Mouse (Mus musculus) MN1 (cell line): ENCODE measurements around the gene Rpl36a.
"Not testable (repeated sequence)": the region's sequence is repeated elsewhere in the genome, so short reads cannot be mapped to it uniquely, and the experiment has no call there.

Source experiments
- DNase-seq: peaks from one replicate; pipeline ENCODE4 v3.0.0-alpha.2; 2016; ENCODE audit warnings: low spot score

Gene Rpl36a

GRCm38 (mm10) chrX:134585103-134586002, at the start of gene Rpl36a:
Gene Rpl36a, plus strand, starts transcription at chrX:134585654.
- DNase-seq: peak; percentile 90

GRCm38 (mm10) chrX:134539795-134540194, 45.7 kb upstream of the Rpl36a start:
- not testable (repeated sequence) for DNase-seq

GRCm38 (mm10) chrX:134540414-134541135, 44.9 kb upstream of the Rpl36a start:
- DNase-seq: peak; percentile 29

- DNase-seq: peak; percentile 46
These were observed 44.1 kb upstream of the Rpl36a start, which contains the start of gene Timm8a1 for GRCm38 (mm10) chrX:134541145-134541954. Gene Timm8a1, minus strand, starts transcription at chrX:134541865.

GRCm38 (mm10) chrX:134541955-134542308, 43.5 kb upstream of the Rpl36a start:
- no peak for DNase-seq

GRCm38 (mm10) chrX:134547330-134547729, 38.1 kb upstream of the Rpl36a start:
- DNase-seq: no peak

- peak; percentile 65 for DNase-seq
These were observed 34.6 kb upstream of the Rpl36a start for GRCm38 (mm10) chrX:134550903-134551302.

GRCm38 (mm10) chrX:134553326-134553725, 32.1 kb upstream of the Rpl36a start:
- no peak for DNase-seq

GRCm38 (mm10) chrX:134554425-134554824, 31.0 kb upstream of the Rpl36a start:
- no peak for DNase-seq

GRCm38 (mm10) chrX:134564326-134564725, 21.1 kb upstream of the Rpl36a start:
- DNase-seq: no peak

- DNase-seq: no peak
These were observed 18.8 kb upstream of the Rpl36a start for GRCm38 (mm10) chrX:134566536-134567222.

- DNase-seq: no peak
These were observed 7.6 kb upstream of the Rpl36a start for GRCm38 (mm10) chrX:134577896-134578295.

GRCm38 (mm10) chrX:134580528-134581305, 4.7 kb upstream of the Rpl36a start:
- DNase-seq: no peak

GRCm38 (mm10) chrX:134582270-134582669, 3.2 kb upstream of the Rpl36a start:
- DNase-seq: no peak

GRCm38 (mm10) chrX:134582888-134583669, 2.4 kb upstream of the Rpl36a start, which contains the start of gene Btk:
Gene Btk, minus strand, starts transcription at chrX:134583570.
- DNase-seq: no peak

GRCm38 (mm10) chrX:134586447-134586846, 993 bp downstream of the Rpl36a start:
- DNase-seq: no peak

- no peak for DNase-seq
These were observed 2.8 kb downstream of the Rpl36a start for GRCm38 (mm10) chrX:134588261-134588660.

GRCm38 (mm10) chrX:134588997-134589396, 3.5 kb downstream of the Rpl36a start:
- DNase-seq: no peak

GRCm38 (mm10) chrX:134589836-134590235, 4.4 kb downstream of the Rpl36a start:
- DNase-seq: no peak
